Mouse (Mus musculus) olfactory bulb, adult 2 months (tissue): ENCODE measurements at regions not wholly inside any gene's neighbourhood (a gene's known extent, or its start where the extent isn't known, plus 50 kb on each side); places are given as distances from the start of the nearest gene placed in this dataset.

Experiments used
- CTCF ChIP-seq: fragments of 200-500 bp; IDR thresholded peaks from 2 replicates; pipeline ENCODE4 v1.5.1; 2012; ENCODE audit warnings: low read depth, mild to moderate bottlenecking, low read length, moderate library complexity; ENCODE audit not compliant: insufficient read depth
- POLR2A ChIP-seq: fragments of 200-500 bp; IDR thresholded peaks from 2 replicates; pipeline ENCODE4 v1.6.1; 2012; ENCODE audit warnings: mild to moderate bottlenecking, low read depth, low read length, moderate library complexity; ENCODE audit not compliant: insufficient read depth

- TF ChIP-seq CTCF (no peak), POLR2A (no peak)
These were observed 79.1 kb upstream of the Igsf21 start for GRCm38 (mm10) chr4:140325677-140326052.
